Mouse (Mus musculus) liver, embryonic 14.5 days (tissue): ENCODE measurements at regions not wholly inside any gene's neighbourhood (a gene's known extent, or its start where the extent isn't known, plus 50 kb on each side); places are given as distances from the start of the nearest gene placed in this dataset.
A peak's percentile ranks its signal among the peaks of the same experiment; 100 is the strongest.

ENCODE experiments used
- CTCF ChIP-seq: IDR thresholded peaks from 2 replicates; pipeline ENCODE4 v1.5.1; 2016; ENCODE audit warnings: antibody characterized with exemption, low read depth, control low read depth
- EP300 ChIP-seq: IDR thresholded peaks from 2 replicates; pipeline ENCODE4 v1.6.1; 2016; ENCODE audit warnings: antibody characterized with exemption, low read depth

- TF ChIP-seq CTCF: 0 out of 2 replicates have a peak, but pooled peaks have one; percentile 20
- TF ChIP-seq EP300: no peak
These were observed 294.5 kb downstream of the Med10 start for GRCm38 (mm10) chr13:70096430-70097301.
